18 mouse cellular contexts compared by ENCODE assay signal in the genomic region with DNA sequence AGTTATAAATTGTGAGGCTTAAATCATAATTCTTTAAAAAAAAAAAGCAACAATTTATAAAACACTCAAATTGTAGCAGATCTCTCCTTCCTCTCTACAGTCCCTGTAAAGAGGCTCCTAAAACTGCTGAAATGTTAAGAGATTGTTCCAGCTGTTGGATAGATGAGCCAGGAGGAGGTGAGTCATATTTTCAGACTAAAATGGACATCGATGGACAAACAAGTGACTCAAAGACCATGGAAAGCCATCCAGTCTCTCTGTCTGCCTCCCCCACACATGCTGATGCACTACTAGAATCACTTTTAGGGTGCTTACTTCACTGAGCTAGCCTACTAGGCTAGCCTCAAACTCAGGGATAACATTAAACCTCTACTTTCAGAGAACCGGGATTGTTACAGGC.
"Had no signal": no experiment of that assay in that cellular context is flagged by ENCODE, and none has a peak within 500 bp of the region (broad histone marks: within the 10 kb centered on the region; RNA-seq: fewer than 3 reads in every experiment).

No protein-coding gene starts in this region.

- H3K4me3 ChIP-seq: kidney, embryonic 15.5 days; left cerebral cortex, adult 2 months; midbrain, embryonic 12.5 days; midbrain, embryonic 15.5 days had no signal

- H3K27me3 ChIP-seq: kidney, embryonic 15.5 days; midbrain, embryonic 12.5 days; midbrain, embryonic 15.5 days had no signal

- H3K9ac ChIP-seq: kidney, embryonic 15.5 days; liver, embryonic 14.5 days; liver, postnatal 0 days; lung, embryonic 14.5 days; midbrain, embryonic 12.5 days; midbrain, embryonic 15.5 days had no signal

- H3K36me3 ChIP-seq: kidney, embryonic 15.5 days; midbrain, embryonic 12.5 days; midbrain, embryonic 15.5 days had no signal

- DNase-seq: kidney, postnatal 10 days; kidney, postnatal 36 days; layer of hippocampus, postnatal 36 days; liver, postnatal 0 days; lung, embryonic 14.5 days; right cerebral cortex, adult 18-20 months; right cerebral cortex, postnatal 14 days; right cerebral cortex, postnatal 4 days; thymus, adult 2 months; thymus, postnatal 14 days; thymus, postnatal 4 days had no signal

- H3K9me3 ChIP-seq: kidney, embryonic 15.5 days; midbrain, embryonic 12.5 days; midbrain, embryonic 15.5 days had no signal

- H3K4me1 ChIP-seq: kidney, embryonic 15.5 days; midbrain, embryonic 12.5 days; midbrain, embryonic 15.5 days had no signal

- H3K27ac ChIP-seq: kidney, embryonic 15.5 days; left cerebral cortex, adult 2 months; liver, embryonic 14.5 days; macrophage; midbrain, embryonic 12.5 days; midbrain, embryonic 15.5 days; stomach, postnatal 0 days had no signal
